Mouse (Mus musculus) A20 (cell line): ENCODE results near the gene Vrk1.

Experiments used
- DNase-seq: peaks from one replicate; pipeline ENCODE4 v3.0.0-alpha.2; 2011; ENCODE audit warnings: low read depth, low spot score

Vrk1 gene

GRCm38 (mm10) chr12:106010065-106010915, at the start of gene Vrk1:
TSS of gene Vrk1 (plus strand) at chr12:106010228.
- DNase-seq = peak; percentile 96

- peak; percentile 42 for DNase-seq
These were observed 49.3 kb upstream of the Vrk1 start for GRCm38 (mm10) chr12:105960592-105961330.

- DNase-seq = peak; percentile 44
These were observed 48.4 kb upstream of the Vrk1 start for GRCm38 (mm10) chr12:105961667-105962066.

GRCm38 (mm10) chr12:105962103-105963011, 47.7 kb upstream of the Vrk1 start:
- peak; percentile 90 for DNase-seq

GRCm38 (mm10) chr12:105963012-105963572, 46.9 kb upstream of the Vrk1 start:
- DNase-seq = no peak

- no peak for DNase-seq
These were observed 43.0 kb upstream of the Vrk1 start for GRCm38 (mm10) chr12:105966887-105967637.

GRCm38 (mm10) chr12:105967806-105968205, 42.2 kb upstream of the Vrk1 start:
- DNase-seq = no peak

GRCm38 (mm10) chr12:105971182-105971581, 38.8 kb upstream of the Vrk1 start:
- peak; percentile 6 for DNase-seq

GRCm38 (mm10) chr12:105972673-105973072, 37.4 kb upstream of the Vrk1 start:
- no peak for DNase-seq

- no peak for DNase-seq
These were observed 36.3 kb upstream of the Vrk1 start for GRCm38 (mm10) chr12:105973691-105974090.

- no peak for DNase-seq
These were observed 35.9 kb upstream of the Vrk1 start for GRCm38 (mm10) chr12:105974107-105974506.

- DNase-seq = no peak
These were observed 28.7 kb upstream of the Vrk1 start for GRCm38 (mm10) chr12:105981121-105981973.

- DNase-seq = no peak
These were observed 28.1 kb upstream of the Vrk1 start for GRCm38 (mm10) chr12:105981974-105982305.

- DNase-seq = no peak
These were observed 27.4 kb upstream of the Vrk1 start for GRCm38 (mm10) chr12:105982598-105982997.

GRCm38 (mm10) chr12:105983499-105983898, 26.5 kb upstream of the Vrk1 start:
- no peak for DNase-seq

- no peak for DNase-seq
These were observed 21.6 kb upstream of the Vrk1 start for GRCm38 (mm10) chr12:105988434-105988833.

- DNase-seq = no peak
These were observed 17.3 kb upstream of the Vrk1 start for GRCm38 (mm10) chr12:105992756-105993155.

GRCm38 (mm10) chr12:105993356-105993755, 16.7 kb upstream of the Vrk1 start:
- no peak for DNase-seq

GRCm38 (mm10) chr12:105995940-105996339, 14.1 kb upstream of the Vrk1 start:
- no peak for DNase-seq
